Mouse (Mus musculus) G1E (cell line): ENCODE data around the gene Usp3.

Source experiments
- CTCF ChIP-seq: IDR thresholded peaks from 2 replicates; pipeline ENCODE4 v1.5.1; 2012; ENCODE audit warnings: low read depth, low read length, inconsistent platforms, mixed read lengths
- GATA1 ChIP-seq: IDR thresholded peaks from 2 replicates; pipeline ENCODE4 v1.6.1; 2012; ENCODE audit warnings: borderline replicate concordance, low read length, inconsistent platforms, mixed read lengths
- GATA2 ChIP-seq: IDR thresholded peaks from 2 replicates; pipeline ENCODE4 v1.6.1; 2012; ENCODE audit warnings: low read depth, low read length, inconsistent platforms, borderline replicate concordance
- POLR2AphosphoS5 ChIP-seq: IDR thresholded peaks from 2 replicates; pipeline ENCODE4 v1.6.1; 2012; ENCODE audit warnings: low read depth, low read length, inconsistent platforms; ENCODE audit not compliant: insufficient replicate concordance
- TAL1 ChIP-seq: conservative IDR thresholded peaks from 2 replicates; pipeline ENCODE4 v1.6.1; 2012; ENCODE audit warnings: low read depth, low read length, inconsistent platforms, mixed read lengths

GRCm38 (mm10) chr9:66597480-66598215 lies 4.7 kb upstream of the Usp3 start:
- TF ChIP-seq CTCF (no peak), GATA1 (no peak), TAL1 (no peak), GATA2 (no peak), POLR2AphosphoS5 (no peak)
